Mouse (Mus musculus) thymus, adult 18-20 months (tissue): ENCODE measurements around the gene Ap5m1.
"Not testable (repeated sequence)": the region's sequence is repeated elsewhere in the genome, so short reads cannot be mapped to it uniquely, and the experiment has no call there.

Experiments
- DNase-seq, 2 experiments: peaks; one replicate each; pipeline ENCODE4 v3.0.0; 2022; ENCODE audit warnings: mixed read lengths in 2 of 2

Gene Ap5m1

GRCm38 (mm10) chr14:49065529-49066273 is at the start of gene Ap5m1:
Gene Ap5m1, plus strand, starts transcription at chr14:49066097.
- DNase-seq = peak; percentile 49 to 52

- DNase-seq = no peak
Observed at GRCm38 (mm10) chr14:49019765-49020164, 46.1 kb upstream of the Ap5m1 start.

GRCm38 (mm10) chr14:49027040-49027778 is 38.7 kb upstream of the Ap5m1 start:
- no peak for DNase-seq

GRCm38 (mm10) chr14:49027779-49028368 is 38.0 kb upstream of the Ap5m1 start:
- no peak for DNase-seq

GRCm38 (mm10) chr14:49028991-49029390 is 36.9 kb upstream of the Ap5m1 start:
- DNase-seq = no peak

GRCm38 (mm10) chr14:49045610-49046009 is 20.3 kb upstream of the Ap5m1 start:
- no peak for DNase-seq

- DNase-seq = no peak
Observed at GRCm38 (mm10) chr14:49049492-49049891, 16.4 kb upstream of the Ap5m1 start.

GRCm38 (mm10) chr14:49063838-49064237 is 2.1 kb upstream of the Ap5m1 start:
- no peak for DNase-seq

GRCm38 (mm10) chr14:49066274-49066823 is 452 bp downstream of the Ap5m1 start, which contains the start of gene Exoc5:
Gene Exoc5, minus strand, starts transcription at chr14:49066653.
- peak; percentile 87 to 88 for DNase-seq

- DNase-seq = no peak
Observed at GRCm38 (mm10) chr14:49072837-49073236, 6.9 kb downstream of the Ap5m1 start.

- no peak for DNase-seq
Observed at GRCm38 (mm10) chr14:49073896-49074295, 8.0 kb downstream of the Ap5m1 start.

GRCm38 (mm10) chr14:49074361-49074760 is 8.5 kb downstream of the Ap5m1 start:
- no peak for DNase-seq

GRCm38 (mm10) chr14:49078820-49079219 is 12.9 kb downstream of the Ap5m1 start:
- no peak for DNase-seq

- DNase-seq = no peak
Observed at GRCm38 (mm10) chr14:49086522-49086921, 20.6 kb downstream of the Ap5m1 start.

- DNase-seq = no peak
Observed at GRCm38 (mm10) chr14:49088155-49089048, 22.5 kb downstream of the Ap5m1 start.

GRCm38 (mm10) chr14:49089461-49090058 is 23.7 kb downstream of the Ap5m1 start:
- no peak for DNase-seq

- no peak for DNase-seq
Observed at GRCm38 (mm10) chr14:49090102-49090501, 24.2 kb downstream of the Ap5m1 start.

- no peak for DNase-seq
Observed at GRCm38 (mm10) chr14:49091277-49091676, 25.4 kb downstream of the Ap5m1 start.

- DNase-seq = not testable (repeated sequence)
Observed at GRCm38 (mm10) chr14:49091755-49092154, 25.9 kb downstream of the Ap5m1 start.

- DNase-seq = peak in 1 of 2 experiments; percentile 5
Observed at GRCm38 (mm10) chr14:49118381-49118780, 52.5 kb downstream of the Ap5m1 start.

- no peak for DNase-seq
Observed at GRCm38 (mm10) chr14:49121723-49122122, 55.8 kb downstream of the Ap5m1 start.
